Mouse (Mus musculus) inflammation-experienced regulatory T-cells, adult 16 weeks (primary cell): ENCODE results near the gene Gprin1. TPM values are rescaled to one million over a fixed set of nuclear protein-coding genes. Genes with fewer than 3 reads are reported as not detected.

ENCODE experiments used
- polyA plus RNA-seq: library from polyadenylated mRNA; unstranded; fragments of 100-300 nt; shearing (Covaris generic); gene quantifications from one replicate; pipeline ENCODE4 v1.2.1, GENCODE M21; 2017

The Gprin1 gene
- not detected for polyA plus RNA-seq

GRCm38 (mm10) chr13:54749864-54750411 lies at the start of gene Gprin1:
Gene Gprin1, minus strand, starts transcription at chr13:54749874.

GRCm38 (mm10) chr13:54788740-54789560 lies 39.3 kb upstream of the Gprin1 start, which contains the start of gene Tspan17:
Gene Tspan17, plus strand, starts transcription at chr13:54789377.

GRCm38 (mm10) chr13:54783698-54784097 lies 34.0 kb upstream of the Gprin1 start, which contains the start of gene Eif4e1b:
Gene Eif4e1b, plus strand, starts transcription at chr13:54783998.

GRCm38 (mm10) chr13:54766192-54766768 lies 16.6 kb upstream of the Gprin1 start, which contains the start of gene Sncb:
Gene Sncb, minus strand, starts transcription at chr13:54766595.

GRCm38 (mm10) chr13:54701243-54701642 lies 48.4 kb downstream of the Gprin1 start, which contains the start of gene Cdhr2:
Gene Cdhr2, plus strand, starts transcription at chr13:54701461.

GRCm38 (mm10) chr13:54693558-54694347 lies 55.9 kb downstream of the Gprin1 start, which contains the start of gene Rnf44:
Gene Rnf44, minus strand, starts transcription at chr13:54693907.

Other genes with a start within 250 kb of the Gprin1 start
- gene Simc1, start 246.1 kb downstream of the Gprin1 start, polyA plus RNA-seq = 17.6 TPM
- gene 4833439L19Rik, start 184.4 kb downstream of the Gprin1 start, polyA plus RNA-seq = 101 TPM
- 12.9 TPM for gene Arl10, start 174.9 kb downstream of the Gprin1 start, polyA plus RNA-seq
- gene Nop16, start 159.8 kb downstream of the Gprin1 start, polyA plus RNA-seq = 46.0 TPM
- gene Higd2a, start 159.7 kb downstream of the Gprin1 start, polyA plus RNA-seq = 183 TPM
- gene Cltb, start 138.5 kb downstream of the Gprin1 start, polyA plus RNA-seq = 44.1 TPM
- 120 TPM for gene Faf2, start 128.1 kb downstream of the Gprin1 start, polyA plus RNA-seq
- 59.3 TPM for gene Rnf44, start 56.0 kb downstream of the Gprin1 start, polyA plus RNA-seq
- gene Cdhr2, start 48.4 kb downstream of the Gprin1 start, polyA plus RNA-seq = not detected
- not detected for gene Sncb, start 16.7 kb upstream of the Gprin1 start, polyA plus RNA-seq
- not detected for gene Eif4e1b, start 34.1 kb upstream of the Gprin1 start, polyA plus RNA-seq
- 10.9 TPM for gene Tspan17, start 39.5 kb upstream of the Gprin1 start, polyA plus RNA-seq
- gene Unc5a, start 199.5 kb upstream of the Gprin1 start, polyA plus RNA-seq = 1.00 TPM